Mouse (Mus musculus): ENCODE measurements around the gene Mup14. TPM values are rescaled to one million over a fixed set of nuclear protein-coding genes. Genes with fewer than 3 reads are reported as not detected.

Mup14 gene
- polyA plus RNA-seq (2014; fragmentation: Illumina TruSeq; extraction: RNeasy Lipid Tissue Mini Kit (QIAGEN cat#74804); ENCODE audit: low read depth, low replicate concordance) = not detected

GRCm38 (mm10) chr4:61303900-61304299, at the start of gene Mup14:
Gene Mup14 (minus strand): TSS chr4:61304000.

Other genes with a start within 250 kb of the Mup14 start
- not detected for gene Mup13, start 75.7 kb downstream of the Mup14 start, polyA plus RNA-seq (2014; fragmentation: Illumina TruSeq; extraction: RNeasy Lipid Tissue Mini Kit (QIAGEN cat#74804); ENCODE audit: low read depth, low replicate concordance)
- not detected for gene Mup15, start 135.7 kb upstream of the Mup14 start, polyA plus RNA-seq (2014; fragmentation: Illumina TruSeq; extraction: RNeasy Lipid Tissue Mini Kit (QIAGEN cat#74804); ENCODE audit: low read depth, low replicate concordance)
- not detected for gene Mup16, start 215.5 kb upstream of the Mup14 start, polyA plus RNA-seq (2014; fragmentation: Illumina TruSeq; extraction: RNeasy Lipid Tissue Mini Kit (QIAGEN cat#74804); ENCODE audit: low read depth, low replicate concordance)